Mouse (Mus musculus) T-helper 1 cell (primary cell): Measurements from ENCODE around the gene Ildr1.

ENCODE experiments used
- in situ Hi-C: fragments of 300-600 bp; cut with MboI, MseI; formaldehyde crosslinking; loops from one replicate; pipeline ENCODE4 v1.15.1; 2025; ENCODE audit warnings: high pct_unique_total_duplicates

Ildr1 gene

DNA sequence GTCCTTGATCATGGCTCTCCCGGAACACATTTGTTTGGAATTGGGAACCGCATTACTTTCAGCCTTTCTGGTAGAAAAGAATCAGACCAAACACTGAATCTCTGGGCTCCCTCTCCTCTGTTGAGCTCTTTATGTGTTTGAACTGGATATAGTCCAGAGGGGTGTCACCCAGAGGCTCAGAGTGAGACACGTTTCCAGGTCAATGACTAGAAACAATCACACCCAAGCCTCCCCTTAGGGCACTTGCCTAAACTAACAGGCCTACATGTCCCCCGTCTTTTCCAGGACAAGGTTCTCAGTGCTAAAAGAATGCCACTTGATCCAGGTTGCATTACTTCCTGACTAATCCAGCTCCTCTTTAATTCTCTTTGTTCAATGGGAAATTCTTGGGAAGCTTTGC, 77.1 kb downstream of the Ildr1 start:
- in situ Hi-C loops, result no loop called here

DNA sequence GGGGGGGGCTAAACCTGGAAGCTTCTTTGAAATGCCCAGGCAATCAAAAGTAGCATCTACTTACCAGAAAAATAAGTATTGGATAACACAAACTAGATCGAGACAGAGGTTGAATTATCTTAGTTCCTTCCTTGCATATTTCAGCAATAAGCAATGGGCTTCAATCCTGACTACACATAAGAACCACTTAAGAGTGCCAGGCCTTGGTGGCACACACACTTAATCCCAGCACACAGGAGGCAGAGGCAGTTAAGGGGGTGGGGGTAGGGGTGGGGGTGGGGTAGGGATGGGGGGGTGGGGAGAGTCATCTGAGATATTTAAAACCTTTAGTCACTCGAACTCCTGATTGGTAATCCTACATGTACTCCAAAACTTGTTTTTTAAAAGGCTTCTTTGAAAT, 77.5 kb downstream of the Ildr1 start:
- in situ Hi-C loops, result no loop called here

DNA sequence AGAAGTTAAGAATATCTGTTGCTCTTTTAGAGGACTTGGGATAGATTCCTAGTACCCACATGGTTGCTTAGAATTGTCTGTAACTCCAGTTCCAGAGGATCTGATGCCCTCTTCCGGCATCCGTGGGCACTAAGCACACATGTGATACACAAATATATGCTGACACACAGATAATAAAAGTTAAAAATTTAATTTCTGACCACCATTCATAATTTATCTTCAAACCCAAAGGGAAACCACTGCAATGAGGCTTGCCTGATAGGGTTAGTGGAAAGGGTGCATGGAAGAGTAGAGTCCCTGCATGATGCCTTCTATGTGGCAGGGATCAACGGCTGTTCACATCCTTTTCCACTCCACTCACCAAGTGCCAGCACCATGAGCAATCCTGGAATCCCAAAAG, 77.9 kb downstream of the Ildr1 start:
- in situ Hi-C loops, result no loop called here

DNA sequence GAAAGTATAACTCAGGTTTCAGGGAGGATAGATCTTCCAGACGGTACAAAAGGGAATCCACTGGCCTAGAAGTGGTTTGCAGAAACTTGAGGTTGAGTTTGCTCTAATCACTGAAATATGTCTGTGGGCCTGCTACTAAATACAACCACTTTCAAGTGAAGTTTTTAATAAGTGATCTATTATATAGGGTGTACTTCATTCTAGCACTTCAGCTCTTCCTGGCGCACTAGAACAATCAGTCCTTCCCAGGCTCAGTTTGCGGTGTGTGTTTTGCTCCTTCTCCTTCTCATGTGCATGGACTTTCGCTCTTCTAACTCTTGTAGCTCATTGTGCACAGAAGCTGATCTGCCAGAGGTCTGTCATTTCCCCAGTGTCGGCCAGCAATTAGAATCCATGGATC, 79.2 kb downstream of the Ildr1 start:
- in situ Hi-C loops, result no loop called here

DNA sequence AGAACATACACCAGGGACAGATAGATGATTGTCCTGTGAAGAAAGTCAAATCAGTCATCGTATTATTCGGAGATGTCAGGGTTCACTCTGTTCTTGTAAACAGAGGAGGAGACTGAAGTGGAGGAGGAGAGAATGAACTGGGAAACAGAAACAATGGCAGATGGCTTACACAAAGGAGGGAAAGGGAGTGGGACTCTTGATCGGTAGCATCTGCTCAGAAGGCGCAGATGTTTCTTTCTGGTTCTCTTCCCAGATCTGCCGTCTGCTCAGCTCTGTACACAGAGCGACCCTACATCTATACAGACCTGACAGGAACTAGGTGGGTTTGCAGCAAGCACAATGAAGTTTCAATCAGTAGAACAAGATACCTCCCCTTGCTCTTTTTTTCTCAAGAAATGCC, 81.9 kb downstream of the Ildr1 start:
- in situ Hi-C loops, result no loop called here
